Mouse (Mus musculus): Measurements from ENCODE around the gene Tgfbi.

Tgfbi gene

DNA sequence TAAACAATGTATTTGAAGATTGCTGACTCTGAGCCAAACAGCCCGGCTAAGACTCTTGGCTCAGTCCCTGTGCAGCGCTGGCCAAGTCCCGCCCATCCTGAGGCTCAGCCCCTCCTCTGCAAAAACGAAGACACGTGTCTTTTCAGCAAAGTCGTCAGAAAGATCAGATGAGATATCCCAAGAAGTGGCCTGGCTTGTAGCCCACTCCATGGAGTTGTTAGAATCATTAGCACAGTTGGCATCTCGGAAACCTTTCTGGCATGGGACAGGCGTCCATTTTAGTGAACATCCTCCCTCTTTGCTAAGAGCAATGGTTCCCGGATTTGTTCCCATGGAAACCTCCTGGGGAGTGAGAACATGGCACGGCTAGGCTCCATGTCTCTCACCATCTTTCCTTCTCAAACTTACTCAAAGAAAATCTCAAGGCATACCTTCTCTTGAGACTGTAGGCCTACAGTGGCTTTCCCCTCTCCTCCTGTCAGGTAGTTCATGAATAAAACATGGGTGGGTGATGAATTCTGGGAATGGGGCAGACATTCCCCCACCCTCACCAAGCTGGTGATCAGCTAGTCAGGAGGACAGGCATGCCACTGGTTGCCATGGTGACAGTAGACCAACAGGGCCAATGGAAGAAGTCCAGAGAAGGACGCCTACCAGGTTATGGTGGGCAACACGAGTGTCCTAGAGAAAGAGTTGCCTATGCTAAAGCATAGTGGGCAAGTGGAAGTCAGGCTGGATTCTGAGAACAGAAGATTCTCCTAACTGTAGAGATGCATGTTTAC, 11.3 kb upstream of the Tgfbi start:
- DNase-seq (ENCODE audit: low spot score in 2 of 2): no peak

DNA sequence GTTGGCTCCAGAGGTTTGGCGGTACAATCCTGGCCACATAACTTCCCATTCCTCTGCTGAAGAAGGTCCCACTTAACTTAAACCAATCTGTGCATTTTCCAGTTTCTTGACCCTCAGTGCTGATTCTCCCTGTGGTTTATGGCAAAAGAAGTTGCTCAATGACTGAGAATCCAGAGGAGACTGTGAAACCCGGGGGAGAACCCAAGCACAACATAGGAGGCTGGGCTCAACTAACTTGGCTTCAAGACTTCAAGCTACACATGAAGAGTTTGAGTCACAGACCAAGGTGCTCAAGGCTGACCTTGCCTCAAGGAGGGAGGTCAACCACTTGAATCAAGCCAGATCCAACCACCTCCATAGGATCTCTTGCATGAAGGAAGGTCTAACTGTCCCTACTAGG, 9.8 kb upstream of the Tgfbi start:
- DNase-seq (ENCODE audit: low spot score in 2 of 2): no peak

DNA sequence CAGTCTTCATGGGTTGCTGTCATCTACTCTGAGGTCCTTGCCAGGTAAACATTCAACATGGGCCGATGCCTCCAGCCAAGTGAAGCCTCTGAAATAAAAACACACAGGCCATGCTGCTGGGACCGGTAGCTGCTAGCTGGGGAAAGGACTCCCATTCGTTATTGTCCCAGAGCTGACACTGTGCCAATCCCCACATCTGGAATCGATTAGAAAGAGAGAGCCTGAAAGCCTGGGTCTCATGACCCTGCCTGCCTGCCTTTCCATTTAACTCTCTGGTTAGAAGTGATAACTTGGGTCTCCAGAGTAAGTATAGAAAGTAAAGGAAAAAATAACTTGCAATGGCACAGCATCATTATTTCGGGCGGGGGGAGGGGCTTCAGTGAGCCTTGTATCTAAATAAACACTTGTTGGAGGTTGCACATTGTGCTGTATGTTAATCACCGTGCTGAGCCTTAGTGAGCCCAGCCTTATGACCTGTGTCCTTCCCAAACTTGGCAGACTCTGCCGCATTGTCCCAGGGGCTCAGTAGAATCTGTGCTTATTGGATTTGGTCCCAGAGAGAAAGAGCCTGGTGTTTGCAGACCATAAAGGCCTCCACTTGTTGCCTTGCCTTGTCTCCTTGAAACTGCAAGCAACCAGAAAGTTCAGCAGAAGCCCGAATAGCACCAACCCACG, 9.0 kb upstream of the Tgfbi start:
- DNase-seq (ENCODE audit: low spot score in 2 of 2): peak in 1 of 2 experiments; percentile 40

DNA sequence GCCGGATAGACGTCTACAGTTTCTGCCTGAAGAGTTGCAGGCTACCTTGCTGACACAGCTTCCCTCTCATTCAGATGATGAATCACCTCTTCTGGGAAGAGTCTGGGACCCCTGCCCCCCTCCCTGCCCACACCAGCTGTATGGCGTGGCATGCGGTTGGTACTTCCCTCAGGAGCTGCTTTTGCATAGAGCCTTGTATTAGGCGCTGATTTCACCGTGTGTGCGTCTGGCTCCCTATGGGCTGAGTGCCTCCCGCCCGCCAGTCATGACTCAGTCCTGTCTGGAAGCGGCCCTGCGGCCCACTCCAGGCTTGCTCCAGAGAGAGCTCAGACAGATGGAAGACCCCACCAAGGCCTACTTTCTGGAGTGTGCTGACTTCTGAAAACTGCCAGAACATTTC, 8.1 kb upstream of the Tgfbi start:
- DNase-seq (ENCODE audit: low spot score in 2 of 2): peak in 1 of 2 experiments; percentile 44

DNA sequence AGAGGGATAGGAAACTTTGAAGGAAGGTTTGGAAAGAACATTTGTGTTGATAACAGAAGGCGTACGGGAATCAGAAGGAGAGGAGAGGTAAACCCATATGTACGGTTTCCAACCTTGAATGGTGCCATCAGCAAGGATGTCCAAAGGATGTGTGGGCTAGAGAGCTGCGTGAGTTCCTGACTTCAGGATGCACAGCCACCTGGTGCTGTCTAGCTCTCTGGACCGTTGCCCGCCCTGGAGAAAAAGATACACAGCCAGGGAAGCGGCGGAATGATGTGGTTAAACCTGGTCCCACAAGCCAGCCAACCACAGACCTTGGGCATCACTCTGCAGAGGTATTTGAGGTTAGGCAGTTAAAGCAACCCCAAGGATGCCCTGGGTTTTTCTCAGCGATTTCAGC, 3.8 kb upstream of the Tgfbi start:
- DNase-seq (ENCODE audit: low spot score in 2 of 2): no peak

DNA sequence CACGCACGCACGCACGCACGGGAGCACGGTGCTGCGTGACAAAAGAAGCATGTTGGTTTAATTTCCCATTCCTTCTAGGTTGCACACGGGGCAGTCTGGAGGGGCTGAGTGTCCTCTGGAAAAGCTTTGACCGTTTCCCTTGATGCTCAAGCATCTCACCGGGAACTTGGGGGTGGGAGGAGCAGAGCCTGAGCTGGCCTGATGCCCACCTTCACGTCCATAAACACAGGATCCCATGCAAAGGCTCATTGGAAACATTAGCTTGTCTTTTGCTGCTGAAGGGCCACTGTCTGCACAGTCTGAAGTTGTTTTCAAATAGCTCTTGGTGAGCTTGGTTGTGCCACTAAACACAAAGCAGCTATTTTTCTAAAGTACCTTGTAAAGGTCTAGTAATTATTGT, 2.6 kb upstream of the Tgfbi start:
- no peak for DNase-seq (ENCODE audit: low spot score in 2 of 2)

DNA sequence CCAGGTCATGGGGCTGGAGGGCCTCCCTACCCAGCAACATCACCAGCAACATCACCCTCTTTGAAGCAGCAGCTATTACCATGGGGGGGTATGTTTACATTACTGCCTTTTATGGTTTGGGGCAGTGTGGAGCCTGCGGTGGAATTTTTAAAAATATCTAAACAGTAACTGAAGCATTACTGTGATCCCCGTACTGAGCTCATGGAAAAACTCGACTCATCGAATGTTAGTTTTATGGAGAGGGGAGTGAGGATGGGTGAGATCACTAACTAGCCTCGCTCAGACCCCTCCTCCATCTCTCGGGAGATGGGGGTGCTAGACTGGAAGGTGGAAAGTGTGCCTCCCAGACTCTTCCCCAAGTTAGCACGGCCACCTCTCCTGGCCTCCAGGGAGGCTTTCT, 2.1 kb upstream of the Tgfbi start:
- DNase-seq (ENCODE audit: low spot score in 2 of 2): no peak

DNA sequence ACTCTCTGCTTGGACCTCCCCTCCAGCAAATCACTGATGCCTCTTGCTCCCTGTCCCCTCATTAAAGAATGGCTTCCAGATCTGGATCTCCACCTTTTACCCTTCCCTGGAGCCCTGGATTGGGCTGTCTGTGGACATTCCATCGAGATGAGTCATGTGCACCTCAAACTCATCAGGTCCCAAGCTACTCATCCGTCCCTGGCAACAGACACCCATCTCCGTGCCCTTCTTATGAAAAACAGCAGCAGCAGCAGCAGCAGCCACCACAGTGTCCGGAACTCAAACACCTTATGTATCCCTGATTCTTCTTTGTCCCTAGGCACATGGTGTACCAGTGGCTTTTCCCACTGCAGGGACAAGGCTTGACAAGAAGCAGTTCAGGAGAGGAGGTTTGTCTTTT, 1.5 kb upstream of the Tgfbi start:
- DNase-seq (ENCODE audit: low spot score in 2 of 2): no peak

DNA sequence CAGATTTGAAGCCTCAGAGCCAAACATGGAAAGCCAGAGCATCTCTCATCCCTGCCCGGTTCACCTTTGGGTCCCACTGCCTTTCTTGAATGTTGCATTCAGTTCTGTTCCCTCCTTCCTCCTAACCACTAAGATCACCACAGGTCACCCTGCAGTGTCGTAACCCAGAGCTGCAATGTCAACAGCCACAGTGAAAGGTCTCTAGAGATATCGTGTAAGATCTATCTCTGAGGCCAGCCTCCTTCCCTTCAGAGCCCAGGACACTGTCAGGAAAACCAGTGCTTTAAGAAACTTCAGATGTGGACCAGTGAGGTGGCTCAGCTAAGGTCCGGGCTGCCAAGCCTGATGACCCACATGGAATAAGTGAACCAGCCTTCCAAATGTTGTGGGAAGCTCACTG, 1.8 kb downstream of the Tgfbi start:
- no peak for DNase-seq (ENCODE audit: low spot score in 2 of 2)

DNA sequence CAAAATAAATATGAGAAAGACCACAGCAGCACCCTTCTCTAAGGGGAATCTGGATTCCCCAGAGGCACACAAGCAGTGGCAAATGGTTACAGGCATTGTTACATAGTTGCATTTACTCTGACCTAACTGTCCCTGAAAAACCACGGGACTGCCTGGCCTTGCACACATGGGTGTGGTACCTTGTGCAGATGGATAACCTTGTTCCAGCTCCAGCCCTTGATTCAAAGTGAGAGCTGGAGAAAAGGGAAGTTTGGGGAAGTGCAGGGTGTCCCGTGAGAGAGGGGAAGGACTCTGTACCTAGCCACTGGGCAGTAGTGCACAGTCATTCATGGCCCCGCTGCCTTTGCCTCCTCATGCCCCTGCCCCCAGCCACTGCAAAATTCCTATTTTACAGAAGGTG, 2.4 kb downstream of the Tgfbi start:
- no peak for DNase-seq (ENCODE audit: low spot score in 2 of 2)

DNA sequence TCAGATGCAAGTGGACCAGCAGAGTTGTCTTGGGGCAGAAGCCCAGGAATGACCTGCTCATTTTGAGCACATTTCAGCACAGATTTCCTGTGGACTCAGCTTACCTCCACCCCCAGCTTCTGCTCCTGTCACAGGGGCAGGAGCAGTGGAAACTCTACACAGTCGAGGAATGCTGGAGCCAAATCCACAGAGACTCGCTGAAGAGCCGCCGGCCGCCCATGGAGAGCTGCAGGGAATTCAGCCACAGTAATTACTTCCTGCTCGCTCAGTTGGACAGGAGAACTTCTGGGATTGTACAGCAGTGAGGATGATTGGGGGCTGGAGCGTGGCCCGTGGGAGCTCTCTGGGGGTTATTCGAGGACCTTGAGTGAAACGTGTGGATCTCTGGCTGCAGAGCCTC, 3.0 kb downstream of the Tgfbi start:
- DNase-seq (ENCODE audit: low spot score in 2 of 2): no peak

DNA sequence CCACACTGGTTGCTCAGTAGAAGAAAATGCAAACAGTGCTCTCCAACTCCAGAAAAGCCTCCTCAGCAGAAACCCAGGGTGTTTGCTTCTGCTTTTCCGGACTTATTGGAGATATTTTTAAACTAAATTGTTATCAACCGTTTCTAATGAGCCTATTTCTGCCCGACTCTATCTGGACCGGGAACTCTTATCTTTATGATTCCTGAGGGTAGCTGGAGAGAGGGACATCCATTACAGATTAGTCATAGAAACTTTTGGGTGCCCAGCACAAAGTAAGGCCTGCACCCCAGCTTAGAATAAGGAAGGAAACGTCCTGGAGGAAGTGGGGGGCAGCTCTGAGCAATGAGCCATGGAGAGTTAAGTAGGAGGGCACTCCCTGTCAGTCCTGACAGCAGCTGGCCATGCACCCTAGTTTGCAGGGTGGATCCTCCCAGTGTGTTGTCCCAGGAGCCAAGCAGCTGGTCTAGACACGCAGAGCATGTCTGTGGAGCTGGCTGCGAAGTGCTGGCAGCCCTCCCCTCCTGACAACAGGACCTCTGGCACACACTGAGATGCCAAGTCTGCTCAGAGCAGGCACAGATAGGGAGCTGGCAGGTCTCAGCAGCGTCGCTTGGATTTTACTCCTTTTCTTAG, 4.2 kb downstream of the Tgfbi start:
- peak in 1 of 2 experiments; percentile 59 for DNase-seq (ENCODE audit: low spot score in 2 of 2)

DNA sequence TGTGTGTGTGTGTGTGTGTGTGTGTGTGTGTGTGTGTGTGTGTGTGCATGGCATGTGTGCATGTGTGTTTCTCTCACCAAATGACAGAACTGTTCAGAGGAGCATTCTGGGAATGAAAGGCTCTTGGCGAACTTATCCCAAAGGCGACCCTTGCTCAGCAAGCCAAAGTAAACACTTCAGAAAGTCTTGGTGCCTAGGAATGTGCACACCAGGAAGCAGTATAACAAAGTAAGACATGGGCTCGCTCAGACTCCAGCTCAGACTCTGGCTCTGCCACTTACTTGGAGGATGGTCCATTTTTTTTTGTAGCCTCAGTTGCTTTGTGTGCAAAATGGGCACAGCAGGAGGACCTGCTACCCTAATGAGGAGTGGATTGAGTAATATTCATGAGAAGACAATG, 5.4 kb downstream of the Tgfbi start:
- no peak for DNase-seq (ENCODE audit: low spot score in 2 of 2)

DNA sequence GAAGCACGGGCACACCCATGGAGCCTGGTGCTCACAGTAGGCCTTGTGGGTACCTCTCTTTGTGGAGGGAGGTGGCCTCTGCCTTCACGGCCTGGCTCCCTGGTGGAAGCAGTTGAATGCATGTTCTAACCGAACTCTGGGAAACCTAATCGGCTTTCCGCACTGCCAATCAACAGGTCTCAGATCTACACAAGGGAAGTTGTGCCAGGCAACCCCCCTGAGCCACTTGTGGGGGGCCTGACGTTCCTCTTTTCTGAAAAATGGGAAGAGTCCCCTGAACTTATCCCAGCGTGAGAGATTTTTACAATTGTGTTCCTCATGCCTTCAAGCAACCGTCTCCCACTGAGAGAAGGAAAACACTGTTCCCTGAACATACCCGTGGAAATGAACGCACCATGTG, 5.9 kb downstream of the Tgfbi start:
- no peak for DNase-seq (ENCODE audit: low spot score in 2 of 2)

DNA sequence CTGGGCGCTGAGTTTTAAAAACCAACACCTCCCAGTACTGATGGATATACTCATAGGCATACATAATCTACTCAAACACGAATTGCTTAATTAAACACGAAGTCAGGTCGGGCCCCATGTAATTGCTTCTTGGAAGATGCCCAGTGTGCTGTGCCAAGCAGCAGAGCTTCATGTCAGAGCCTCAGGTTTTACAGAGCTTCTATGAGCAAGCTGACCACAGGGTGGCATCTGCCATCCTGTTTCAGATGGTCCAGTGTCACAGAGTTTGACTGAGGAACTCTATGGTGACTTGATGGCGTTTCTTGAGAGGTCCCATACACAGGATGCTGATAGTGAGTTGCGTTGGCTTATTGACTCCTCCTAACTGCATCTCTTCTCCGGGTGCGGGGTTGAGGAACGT, 6.5 kb downstream of the Tgfbi start:
- no peak for DNase-seq (ENCODE audit: low spot score in 2 of 2)

DNA sequence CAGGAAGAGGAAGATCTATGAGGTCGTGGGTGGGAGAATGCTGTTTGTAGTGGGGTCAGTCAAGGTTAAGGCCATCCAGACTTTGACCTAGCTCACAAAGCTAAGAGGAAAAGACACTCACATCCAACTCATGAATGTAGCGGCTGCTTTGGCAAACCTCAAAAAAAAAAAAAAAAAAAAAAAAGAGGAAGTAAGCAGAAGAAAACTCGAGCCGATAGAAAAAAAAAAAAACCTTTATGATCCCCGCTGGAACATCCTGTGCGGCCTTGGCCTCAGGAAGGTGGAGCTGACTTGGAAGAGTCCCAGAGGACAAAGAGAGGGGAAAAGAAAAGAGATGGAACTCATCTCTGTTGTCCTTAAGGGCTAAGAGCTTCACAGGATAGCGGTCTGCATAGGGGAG, 7.1 kb downstream of the Tgfbi start:
- no peak for DNase-seq (ENCODE audit: low spot score in 2 of 2)

DNA sequence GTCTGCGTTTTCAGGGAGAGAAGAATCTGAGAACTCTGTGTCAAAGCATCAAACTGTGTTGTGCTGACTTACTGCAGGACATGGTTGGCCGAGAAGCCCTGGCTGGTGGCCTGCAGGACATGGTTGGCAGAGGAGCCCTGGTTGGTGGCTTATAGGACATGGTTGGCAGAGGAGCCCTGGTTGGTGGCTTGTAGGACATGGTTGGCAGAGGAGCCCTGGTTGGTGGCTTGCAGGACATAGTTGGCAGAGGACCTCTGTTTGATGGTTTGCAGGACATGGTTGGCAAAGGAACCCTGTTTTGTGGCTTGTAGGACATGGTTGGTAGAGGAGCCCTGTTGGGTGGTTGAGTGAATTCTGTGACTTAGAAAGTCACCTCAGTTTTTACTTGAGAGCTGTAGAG, 7.9 kb downstream of the Tgfbi start:
- no peak for DNase-seq (ENCODE audit: low spot score in 2 of 2)

DNA sequence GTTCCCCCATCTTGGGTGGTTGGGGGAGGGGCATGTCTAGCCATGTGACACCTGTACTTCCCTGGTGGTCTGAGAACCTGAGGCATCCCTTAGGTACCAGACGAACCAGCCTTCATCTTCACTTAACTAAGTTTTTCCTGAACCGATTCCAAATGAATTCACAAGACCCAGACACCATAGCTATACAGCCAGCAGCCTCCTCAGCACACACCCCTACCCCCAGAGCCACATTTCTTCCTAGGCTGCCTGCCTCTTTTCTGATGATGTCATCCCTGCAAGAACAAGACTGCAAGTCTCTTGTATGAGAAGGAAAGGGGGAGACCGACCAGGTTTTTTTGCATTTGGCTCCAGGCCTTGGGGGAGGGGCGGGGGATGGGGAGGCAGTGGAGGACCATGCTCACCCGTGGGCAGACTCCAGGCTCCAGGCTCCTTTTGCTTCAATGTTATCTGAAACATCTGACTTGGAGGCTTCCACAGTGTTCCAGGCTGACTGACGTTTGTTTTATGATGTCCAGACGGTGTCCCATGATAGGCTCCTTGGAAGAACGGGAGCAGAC, 13.0 kb downstream of the Tgfbi start:
- no peak for DNase-seq (ENCODE audit: low spot score in 2 of 2)

DNA sequence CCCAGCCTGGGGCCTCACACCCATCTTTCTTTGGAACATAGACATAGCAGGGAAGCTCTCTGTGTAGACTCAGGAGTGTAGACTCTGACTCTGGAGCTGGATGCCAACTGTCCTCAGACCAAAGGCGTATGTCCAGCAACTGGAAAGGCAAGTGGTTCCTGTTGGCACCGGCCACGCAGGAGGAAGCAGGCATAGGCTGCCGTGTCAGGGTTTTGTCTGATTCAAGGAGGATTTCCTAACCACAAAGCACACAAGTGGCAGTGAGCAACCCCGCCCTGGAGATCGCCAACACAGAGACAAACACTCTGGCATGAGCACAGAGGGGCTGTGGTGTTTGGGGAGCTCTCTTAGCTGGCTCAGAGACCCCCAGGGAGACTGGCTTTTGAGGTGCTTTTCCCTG, 17.2 kb downstream of the Tgfbi start:
- no peak for DNase-seq (ENCODE audit: low spot score in 2 of 2)

DNA sequence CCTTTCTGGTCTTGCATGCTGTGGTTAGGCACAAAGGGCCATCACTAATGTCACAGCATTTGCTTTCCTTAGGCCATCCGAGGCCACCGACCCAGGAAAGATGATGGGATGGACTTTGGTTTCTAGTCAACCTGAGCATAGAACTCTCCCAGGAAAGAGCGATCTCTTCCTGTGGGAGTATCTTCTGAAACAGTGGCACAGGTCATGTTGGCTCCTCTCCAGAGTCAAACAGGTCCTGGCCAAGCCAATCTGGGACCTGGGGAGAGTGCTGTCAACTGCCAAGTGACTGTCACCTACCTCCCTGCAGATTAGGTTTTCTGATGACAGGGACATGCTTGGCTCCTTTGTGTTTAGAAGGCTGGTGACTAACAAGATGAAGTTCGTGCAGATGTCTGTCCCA, 20.8 kb downstream of the Tgfbi start:
- DNase-seq (ENCODE audit: low spot score in 2 of 2): no peak

DNA sequence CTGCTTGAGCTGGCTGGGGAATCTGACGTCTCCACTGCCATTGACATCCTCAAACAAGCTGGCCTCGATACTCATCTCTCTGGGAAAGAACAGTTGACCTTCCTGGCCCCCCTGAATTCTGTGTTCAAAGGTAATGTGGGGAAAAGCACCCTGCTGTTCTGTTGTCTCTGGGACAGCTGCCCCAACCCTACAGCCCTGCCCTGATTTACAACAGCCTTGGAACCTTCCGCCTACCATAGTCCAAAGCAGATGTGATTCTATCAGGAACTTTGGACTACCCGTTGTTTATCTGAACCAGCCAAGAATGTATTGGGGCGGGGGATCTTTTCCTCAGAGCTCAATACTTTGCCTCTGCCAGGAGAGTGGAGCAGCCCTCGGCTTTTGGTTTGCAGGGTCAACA, 21.2 kb downstream of the Tgfbi start:
- DNase-seq (ENCODE audit: low spot score in 2 of 2): no peak

DNA sequence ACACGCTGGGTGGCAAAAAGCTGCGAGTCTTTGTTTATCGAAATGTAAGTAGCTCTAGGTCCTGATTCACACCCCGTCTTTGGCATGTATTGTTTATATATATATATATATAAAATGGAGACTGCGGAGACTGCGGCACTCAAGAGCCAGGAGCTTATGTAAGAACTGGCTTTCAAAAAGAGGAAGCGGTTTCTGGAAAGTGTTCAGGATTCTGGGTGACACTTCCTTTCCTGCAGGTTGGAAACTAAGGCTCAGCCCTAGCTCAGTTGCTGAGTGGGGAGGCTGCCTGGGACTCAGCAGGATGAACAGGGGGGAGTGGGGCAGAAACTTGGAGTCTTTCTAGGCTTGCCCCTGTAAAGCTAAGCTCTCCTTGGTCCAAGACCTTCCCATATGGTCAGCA, 22.0 kb downstream of the Tgfbi start:
- no peak for DNase-seq (ENCODE audit: low spot score in 2 of 2)

DNA sequence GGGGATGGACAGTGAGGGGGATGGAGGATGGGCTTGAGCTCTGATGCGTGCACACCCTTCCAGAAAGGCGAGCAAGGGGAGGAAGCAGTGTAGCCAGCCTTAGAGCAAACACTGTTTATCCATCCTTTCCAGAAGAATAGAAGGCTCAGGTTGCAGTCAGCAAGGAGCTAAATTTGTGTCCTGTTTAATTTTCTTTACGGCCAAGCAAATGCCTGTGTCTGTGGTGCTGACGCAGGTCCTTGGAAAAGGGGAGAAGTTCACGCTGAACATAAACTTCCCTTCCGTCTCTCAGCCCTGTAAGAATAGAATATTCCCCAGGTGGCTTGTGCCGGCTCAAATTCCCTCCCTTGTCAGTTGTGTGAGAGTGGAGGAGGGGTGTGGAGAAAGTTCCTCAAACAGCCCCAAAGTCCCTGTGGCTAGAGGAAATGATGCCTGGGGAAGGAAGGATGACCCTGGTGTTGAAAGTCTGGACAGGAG, 24.9 kb downstream of the Tgfbi start:
- DNase-seq (ENCODE audit: low spot score in 2 of 2): no peak
